Mouse (Mus musculus): ENCODE results near the gene Znrf1. TPM values are rescaled to one million over a fixed set of nuclear protein-coding genes. Genes with fewer than 3 reads are reported as not detected.
"Not testable (repeated sequence)": the region's sequence is repeated elsewhere in the genome, so short reads cannot be mapped to it uniquely, and the experiment has no call there.

The Znrf1 gene
- 173 and 227 TPM in 2 replicates for polyA plus RNA-seq (2015; fragmentation: Nextera tagmentation; extraction: Ambion mirVana)

DNA sequence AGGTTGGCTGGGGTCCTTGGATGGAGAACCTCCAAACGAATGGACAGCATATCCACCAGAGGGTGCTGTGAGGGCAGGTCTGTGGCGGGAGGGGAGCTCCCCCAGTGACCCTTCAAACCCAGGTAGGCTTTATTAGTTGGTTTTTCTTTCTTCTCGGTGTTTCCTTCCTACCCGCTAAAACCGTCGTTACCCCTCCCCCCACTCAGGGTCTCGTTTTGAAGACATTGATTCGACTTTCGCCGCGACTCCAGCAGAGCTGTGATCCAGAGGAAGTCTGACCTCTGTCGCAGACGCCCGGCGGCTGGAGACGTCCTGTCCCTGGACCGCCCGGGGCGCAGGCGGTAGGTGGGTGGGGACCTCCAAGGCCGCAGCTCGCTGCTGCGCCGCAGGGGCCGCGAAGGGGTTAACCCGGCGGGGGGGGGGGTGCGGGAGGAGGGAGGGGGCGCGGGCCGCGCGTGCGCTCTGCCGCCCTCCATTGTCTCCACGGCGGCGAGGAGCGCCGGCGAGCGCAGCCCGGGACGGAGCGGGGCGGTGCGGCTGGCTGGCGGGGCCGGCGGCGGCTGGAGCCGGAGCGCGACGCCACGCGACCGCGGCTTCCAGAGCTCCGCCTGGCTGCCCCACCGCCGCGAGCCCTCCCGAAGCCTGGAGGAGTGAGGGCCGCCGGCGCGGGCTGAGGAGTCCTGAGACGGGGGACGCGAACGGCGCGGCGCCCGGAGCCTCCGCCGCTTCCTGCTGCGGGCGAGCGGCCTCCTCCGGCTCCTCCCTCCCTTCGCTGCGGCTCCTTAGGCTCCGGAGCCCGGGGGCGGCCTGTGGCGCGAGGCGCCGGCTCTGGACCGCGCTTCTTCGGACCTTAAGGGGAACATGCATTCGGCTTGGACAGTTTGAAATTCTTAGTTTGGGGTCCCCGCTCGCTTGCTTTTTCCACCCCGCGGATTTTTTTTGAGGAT is at the start of gene Znrf1:
Gene Znrf1 (plus strand): TSS at position 67 of the 947 bp plus-strand sequence.
- peak; percentile 82 for DNase-seq (ENCODE audit: low spot score)

- DNase-seq (ENCODE audit: low spot score), result no peak
Observed at GRCm38 (mm10) chr8:111490034-111490591, 45.8 kb upstream of the Znrf1 start.

- DNase-seq (ENCODE audit: low spot score), result no peak
Observed at GRCm38 (mm10) chr8:111491191-111491590, 44.7 kb upstream of the Znrf1 start.

GRCm38 (mm10) chr8:111492508-111492907 is 43.4 kb upstream of the Znrf1 start:
- DNase-seq (ENCODE audit: low spot score), result no peak

DNA sequence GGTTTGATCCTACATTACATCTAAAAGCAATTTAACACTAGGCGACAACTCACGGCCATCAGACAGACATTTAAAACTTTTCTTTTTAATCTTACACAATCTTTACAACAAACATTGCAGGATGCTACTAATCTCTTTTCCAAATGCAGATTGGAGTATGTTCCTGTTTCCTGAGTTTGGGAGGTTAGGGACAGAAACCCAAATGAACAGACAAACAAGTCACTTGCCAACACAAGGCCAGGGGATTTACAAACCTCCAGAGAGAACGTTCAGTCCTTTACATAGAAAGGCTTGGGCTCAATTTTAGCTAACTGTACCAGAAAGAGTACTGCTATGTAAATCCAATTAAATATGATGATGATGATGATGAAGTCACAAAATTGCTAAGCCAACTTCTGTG is 42.7 kb upstream of the Znrf1 start:
- DNase-seq (ENCODE audit: low spot score), result no peak

DNA sequence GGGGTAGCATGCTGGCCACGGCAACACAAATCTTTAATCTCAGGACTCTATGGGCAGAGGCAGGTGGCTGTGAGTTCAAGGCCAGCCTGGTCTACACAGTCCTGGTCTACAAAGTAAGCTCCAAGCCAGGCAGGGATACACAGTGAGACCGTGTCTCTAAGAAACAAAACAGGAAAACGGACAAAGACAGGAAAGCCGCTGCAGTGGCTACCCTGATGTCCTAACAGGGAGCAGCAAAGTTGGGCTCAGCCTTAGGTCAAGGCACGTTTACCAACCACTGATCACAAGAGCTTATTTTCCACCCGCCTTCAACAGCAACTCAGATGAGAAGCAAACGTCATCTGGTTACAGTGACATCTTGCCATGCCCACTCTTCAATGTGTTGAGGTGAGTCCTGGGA is 39.6 kb upstream of the Znrf1 start:
- DNase-seq (ENCODE audit: low spot score), result no peak

DNA sequence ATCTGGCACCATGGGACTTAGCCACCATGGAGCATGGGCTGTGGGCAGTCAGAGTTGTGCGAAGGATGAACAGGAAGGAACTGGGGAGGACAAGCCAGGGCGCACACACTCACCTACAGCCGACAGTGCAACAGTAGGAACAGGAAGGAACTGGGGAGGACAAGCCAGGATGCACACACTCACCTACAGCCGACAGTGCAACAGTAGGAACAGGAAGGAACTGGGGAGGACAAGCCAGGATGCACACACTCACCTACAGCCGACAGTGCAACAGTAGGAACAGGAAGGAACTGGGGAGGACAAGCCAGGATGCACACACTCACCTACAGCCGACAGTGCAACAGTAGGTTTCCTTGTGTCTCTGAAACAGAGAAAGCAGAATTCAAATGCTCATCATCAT is 37.6 kb upstream of the Znrf1 start:
- not testable (repeated sequence) for DNase-seq (ENCODE audit: low spot score)

- DNase-seq (ENCODE audit: low spot score), result no peak
Observed at GRCm38 (mm10) chr8:111501724-111502464, 34.0 kb upstream of the Znrf1 start.

GRCm38 (mm10) chr8:111508566-111508965 is 27.3 kb upstream of the Znrf1 start:
- DNase-seq (ENCODE audit: low spot score), result no peak

DNA sequence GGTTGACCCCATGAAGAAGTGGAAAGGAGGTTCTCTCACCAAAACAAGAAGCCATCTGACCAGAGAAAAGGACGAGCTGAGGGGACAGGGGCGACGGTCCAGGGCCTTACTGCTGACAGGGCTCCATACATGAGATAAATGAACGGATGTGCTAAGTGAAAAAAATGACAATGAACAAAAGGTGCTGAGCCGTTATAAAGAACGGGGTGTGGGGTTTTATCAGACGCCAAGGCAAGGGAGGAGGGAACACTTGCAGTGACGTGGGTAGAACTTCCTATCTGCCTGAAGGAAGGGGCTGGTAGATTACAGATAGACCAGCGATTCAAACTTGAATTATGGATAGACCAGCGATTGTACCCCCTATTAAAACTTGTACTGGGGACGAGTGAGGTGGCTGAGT is 26.6 kb upstream of the Znrf1 start:
- DNase-seq (ENCODE audit: low spot score), result no peak

DNA sequence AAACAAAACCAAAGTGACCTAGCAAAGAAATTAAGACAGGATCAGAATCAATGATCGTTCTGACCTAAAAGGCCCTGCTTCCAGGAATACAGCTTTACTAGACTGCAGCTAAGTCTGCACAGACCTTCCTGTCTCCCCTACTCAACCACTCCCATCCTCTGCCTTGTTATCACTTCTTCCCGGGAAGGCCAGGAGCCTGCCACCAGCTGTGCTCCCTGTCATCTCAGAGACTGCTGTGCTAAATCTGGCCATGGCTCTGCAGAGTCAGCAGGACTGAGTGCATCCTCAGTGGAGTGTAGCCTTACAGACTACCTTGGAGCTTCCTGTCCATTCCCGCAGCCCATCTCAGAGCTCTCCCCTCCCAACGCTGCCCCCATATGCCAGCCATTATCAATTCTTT is 25.5 kb upstream of the Znrf1 start:
- no peak for DNase-seq (ENCODE audit: low spot score)

- DNase-seq (ENCODE audit: low spot score), result no peak
Observed at GRCm38 (mm10) chr8:111512941-111513340, 23.0 kb upstream of the Znrf1 start.

GRCm38 (mm10) chr8:111513446-111513845 is 22.5 kb upstream of the Znrf1 start:
- DNase-seq (ENCODE audit: low spot score), result no peak

DNA sequence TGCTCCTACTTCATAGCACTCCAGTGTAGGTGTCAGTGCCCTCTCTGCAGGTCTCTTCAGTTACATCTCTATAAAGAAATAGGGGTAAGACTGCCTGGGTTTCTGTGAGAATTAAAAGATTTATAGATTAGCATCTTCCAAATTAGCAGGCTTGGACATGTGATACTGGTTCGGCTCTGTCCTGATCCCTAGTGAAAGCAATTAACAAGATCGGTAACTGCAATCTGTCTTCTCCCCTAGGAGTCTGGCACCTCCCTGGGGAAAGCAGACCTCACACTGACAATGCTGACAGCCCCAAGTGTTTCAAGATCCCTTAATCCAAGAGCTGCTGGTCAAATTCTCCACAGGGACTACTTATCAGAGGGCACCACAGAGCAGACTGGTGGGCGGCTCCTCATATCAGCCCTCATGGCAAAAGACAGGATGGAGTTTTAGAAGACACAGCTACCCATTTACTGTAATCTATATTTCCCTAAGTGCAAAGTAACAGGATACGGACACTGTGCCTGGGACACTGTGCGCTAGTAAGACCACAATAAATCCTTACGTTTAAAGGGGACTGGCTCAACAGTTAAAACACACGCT is 19.4 kb upstream of the Znrf1 start:
- DNase-seq (ENCODE audit: low spot score), result no peak

DNA sequence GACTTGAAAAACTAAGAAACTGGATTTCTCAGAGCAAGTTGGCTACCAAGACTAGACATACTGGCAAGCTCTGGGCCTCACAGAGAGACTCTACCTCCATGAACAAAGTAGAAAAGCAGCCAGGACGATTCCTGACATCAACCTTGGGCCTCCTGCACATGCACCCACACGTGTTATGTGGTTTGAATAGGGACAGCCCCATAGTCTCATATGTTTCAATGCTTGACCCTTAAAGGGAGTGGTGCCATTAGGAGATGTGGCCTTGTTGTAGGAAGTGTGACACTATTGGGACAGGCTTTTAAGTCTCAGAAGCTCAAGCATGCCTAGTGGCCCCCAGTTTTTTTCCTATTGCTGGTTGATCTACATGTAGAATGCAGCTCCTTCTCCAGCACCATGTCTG is 18.4 kb upstream of the Znrf1 start:
- DNase-seq (ENCODE audit: low spot score), result no peak

DNA sequence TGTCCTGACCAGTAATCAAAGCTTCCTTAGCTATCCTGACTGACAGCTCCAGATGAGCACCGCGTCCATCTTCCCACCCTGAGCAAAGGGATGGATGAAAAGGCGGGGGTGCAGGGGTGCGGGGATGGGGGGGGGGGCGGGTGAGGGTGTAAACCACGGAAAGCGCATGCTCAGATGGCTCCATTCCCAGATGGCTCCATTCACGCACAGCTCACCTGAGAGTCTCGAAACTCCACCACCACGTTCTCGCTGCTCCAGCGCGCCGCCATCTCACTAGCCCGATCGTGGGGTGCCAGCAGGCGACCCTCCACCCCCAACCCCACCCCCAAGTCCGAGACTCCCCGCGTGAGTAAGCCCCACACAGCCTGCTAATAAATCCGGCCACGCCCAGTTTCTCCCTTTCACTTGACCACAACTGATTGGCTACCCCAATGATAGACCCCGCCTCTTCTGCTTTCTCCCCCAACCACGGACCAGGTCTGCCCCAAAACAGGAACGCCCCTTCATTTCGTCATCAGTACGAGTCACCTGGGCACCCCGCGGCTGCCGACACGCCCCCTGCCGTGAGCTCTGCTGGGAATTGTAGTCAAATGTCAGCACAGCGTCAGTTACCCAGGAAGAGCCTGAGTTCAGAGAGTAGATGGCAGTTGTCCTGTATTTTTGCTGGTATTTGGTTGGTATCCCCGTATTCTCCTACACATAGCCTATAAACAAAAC is 14.0 kb upstream of the Znrf1 start, which contains the start of gene Wdr59:
Gene Wdr59 (minus strand): TSS at position 380 of the 717 bp plus-strand sequence.
- DNase-seq (ENCODE audit: low spot score), result peak; percentile 98

DNA sequence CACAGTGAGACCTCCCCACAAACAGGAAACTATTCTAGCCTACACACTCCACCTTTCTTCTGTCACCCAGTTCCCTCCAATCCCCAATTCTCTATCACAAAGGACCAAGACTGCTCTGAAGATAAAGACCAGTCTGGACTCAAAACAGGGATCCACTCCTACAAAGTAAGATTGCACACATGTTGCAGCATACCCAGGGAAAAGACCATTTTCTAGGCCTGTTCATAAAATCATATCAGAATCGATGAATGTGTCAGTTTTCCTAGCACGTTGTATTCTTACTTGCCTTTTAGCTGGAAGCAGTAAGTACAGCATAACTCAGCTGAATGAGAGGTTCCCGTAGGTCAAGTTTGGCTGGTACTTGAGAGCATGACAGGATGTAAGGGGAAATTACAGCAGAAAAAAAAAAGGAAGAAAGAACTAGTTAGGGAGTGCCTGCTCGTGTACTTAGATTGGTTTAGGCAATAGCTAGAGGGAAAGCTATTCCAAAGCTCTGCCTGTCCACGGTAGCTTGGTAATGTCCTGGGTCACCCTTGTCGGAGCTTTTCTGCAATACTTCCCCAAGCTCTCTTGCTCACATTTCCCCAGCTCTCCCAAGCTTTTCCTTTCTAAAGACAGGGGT is 9.4 kb upstream of the Znrf1 start:
- no peak for DNase-seq (ENCODE audit: low spot score)

- peak; percentile 80 for DNase-seq (ENCODE audit: low spot score)
Observed at GRCm38 (mm10) chr8:111527149-111527548, 8.7 kb upstream of the Znrf1 start.

DNA sequence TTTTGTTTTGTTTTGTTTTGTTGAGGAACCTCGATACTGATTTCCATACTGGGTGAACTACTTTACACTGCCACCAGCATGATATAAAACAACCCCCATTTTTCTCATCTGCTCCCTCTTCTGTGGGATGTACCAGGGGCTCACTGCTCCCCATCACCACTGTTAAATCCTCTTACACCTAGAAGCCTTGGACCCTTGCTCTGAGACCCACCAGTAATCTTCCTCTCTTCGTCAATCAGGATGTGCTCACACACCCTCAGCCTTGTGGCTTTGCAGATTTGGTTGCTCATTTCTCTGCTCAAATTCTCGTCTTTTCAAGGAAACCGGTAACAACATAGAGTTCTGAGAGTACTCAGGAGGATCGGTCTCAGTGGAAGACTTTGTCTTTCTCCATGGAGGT is 7.8 kb upstream of the Znrf1 start:
- no peak for DNase-seq (ENCODE audit: low spot score)

DNA sequence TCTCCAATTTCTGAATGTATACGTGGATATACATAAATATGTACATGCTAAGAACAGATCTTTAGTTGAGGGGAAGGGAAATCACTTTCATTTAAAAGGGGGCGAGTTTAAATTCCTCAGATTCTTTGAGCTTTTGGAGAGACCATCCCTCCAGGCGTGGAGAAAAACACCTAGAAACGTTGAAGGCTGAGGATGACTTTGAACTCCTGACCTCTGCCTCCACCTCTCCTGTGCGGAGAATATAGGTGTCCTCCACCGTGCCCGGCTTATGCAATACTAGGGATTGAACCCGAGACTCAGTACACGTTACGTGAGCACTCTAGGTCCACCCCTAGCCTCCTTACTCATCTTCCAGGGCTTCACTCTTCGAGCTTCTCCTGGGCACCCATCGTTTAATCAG is 4.7 kb upstream of the Znrf1 start:
- DNase-seq (ENCODE audit: low spot score), result no peak

All from thymus, postnatal 0 days (tissue).